Mouse (Mus musculus) kidney, adult 2 months (tissue): ENCODE data around the gene Cfap57.

Source experiments
- CTCF ChIP-seq: fragments of 200-500 bp; conservative IDR thresholded peaks from 2 replicates; pipeline ENCODE4 v1.5.1; 2011; ENCODE audit warnings: low read depth, mild to moderate bottlenecking, control low read depth, low read length, moderate library complexity, mixed read lengths; ENCODE audit not compliant: insufficient read depth, insufficient read length
- POLR2A ChIP-seq: fragments of 200-500 bp; IDR thresholded peaks from one replicate; pipeline ENCODE4 v1.6.1; 2011; ENCODE audit warnings: low read depth, low read length, control low read depth

DNA sequence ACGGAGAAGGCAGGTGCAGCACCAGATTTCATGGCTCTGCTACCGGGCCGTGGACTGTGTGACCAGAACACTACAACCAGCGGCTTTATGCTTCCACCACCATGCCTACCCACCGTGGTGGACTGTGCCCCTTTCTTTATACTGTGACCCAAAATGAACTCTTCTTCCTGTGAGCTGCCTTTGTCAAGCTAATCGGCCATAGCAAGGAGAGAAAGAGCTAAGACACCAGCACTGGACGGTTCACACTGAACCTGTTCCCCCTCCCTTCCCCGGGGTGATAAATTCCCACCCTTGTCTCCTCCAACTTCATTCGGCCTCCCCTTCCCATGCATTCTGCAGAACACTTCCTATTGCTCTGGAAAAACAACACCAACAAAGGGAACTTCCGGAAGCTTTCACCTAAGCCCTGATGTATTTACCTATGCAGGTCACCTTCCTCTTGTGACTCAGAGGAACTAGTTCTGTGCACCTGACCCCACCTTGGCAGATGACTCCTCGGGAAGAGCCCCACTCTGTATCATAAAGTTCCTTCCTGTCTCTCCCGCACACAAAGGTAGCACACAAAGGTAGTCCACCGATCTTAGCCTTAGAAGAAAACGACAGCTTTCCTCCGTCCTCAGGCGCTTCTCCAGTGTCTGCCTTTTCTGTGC lies 103.0 kb downstream of the Cfap57 start:
- TF ChIP-seq CTCF (no peak), POLR2A (no peak)
